Mouse (Mus musculus): Measurements from ENCODE around the gene A830031A19Rik. TPM values are rescaled to one million over a fixed set of nuclear protein-coding genes. Genes with fewer than 3 reads are reported as not detected.

A830031A19Rik gene
- polyA plus RNA-seq, 1 experiment from 2014 or later: not detected

DNA sequence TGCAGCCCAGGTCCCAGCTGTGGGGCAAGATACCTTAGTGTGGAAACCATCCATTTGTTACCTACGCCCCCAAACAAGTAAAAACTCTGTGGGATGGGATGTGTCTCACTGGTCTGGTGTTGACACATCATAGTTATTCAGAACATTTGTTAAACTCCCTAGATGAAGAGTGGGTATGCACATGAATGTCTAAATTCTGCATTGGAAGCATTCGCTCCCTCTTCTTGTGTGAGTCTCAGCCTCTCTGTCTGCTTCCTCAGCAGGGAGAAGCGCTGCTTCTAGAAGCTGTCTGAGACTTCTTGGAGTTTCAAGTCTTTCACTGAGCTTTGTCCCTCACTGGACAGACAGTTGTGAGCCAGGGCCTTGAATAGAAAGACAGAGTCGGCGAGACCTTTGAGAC is 65.9 kb downstream of the A830031A19Rik start:
- H3K27me3 ChIP-seq (ENCODE audit: control insufficient read depth, insufficient read depth, low read length): no peaks in the 10 kb centered on the region
- 87% methylated on average over 5 of the region's 5 CpGs for WGBS
- no peaks in the 10 kb centered on the region for H3K9me3 ChIP-seq (replicated peaks; ENCODE audit: control insufficient read depth, low read length)
- no peaks in the 10 kb centered on the region for H3K36me3 ChIP-seq (ENCODE audit: control insufficient read depth, insufficient read depth, low read length)
- no peak overlapping the region for H3K9ac ChIP-seq (ENCODE audit: low read length)
- no peak overlapping the region for H3K4me2 ChIP-seq (ENCODE audit: low read depth, low read length)
- H3K4me3 ChIP-seq (replicated peaks; ENCODE audit: low read length): no peak overlapping the region
- H3K27ac ChIP-seq (ENCODE audit: low read length): no peak overlapping the region
- no peaks in the 10 kb centered on the region for H3K4me1 ChIP-seq (ENCODE audit: control insufficient read depth, insufficient read depth, low read length)
- no peak for ATAC-seq (ENCODE audit: insufficient read depth, low FRiP score)

DNA sequence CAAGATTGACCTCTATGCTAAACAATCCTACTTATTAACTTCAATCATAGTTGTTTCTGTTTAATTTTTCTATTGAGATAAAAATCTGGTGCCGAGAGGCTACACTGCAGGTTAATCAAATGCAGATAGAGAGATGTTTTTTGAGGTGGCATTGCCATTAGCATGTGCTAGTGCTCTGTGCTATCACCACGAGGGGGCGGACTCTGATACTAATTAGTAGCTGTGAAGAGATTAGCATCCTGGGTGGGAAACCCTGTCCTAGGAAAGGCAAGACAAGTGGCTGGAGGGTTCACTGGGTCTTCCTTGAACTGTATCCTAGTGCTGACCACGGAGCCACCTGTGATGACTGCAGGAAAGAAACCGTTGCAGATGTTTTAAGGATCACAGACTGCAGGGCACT is 66.6 kb downstream of the A830031A19Rik start:
- no peak overlapping the region for H3K27ac ChIP-seq (ENCODE audit: low read length)
- no peaks in the 10 kb centered on the region for H3K4me1 ChIP-seq (ENCODE audit: control insufficient read depth, insufficient read depth, low read length)
- H3K4me2 ChIP-seq (ENCODE audit: low read depth, low read length): no peak overlapping the region
- no peaks in the 10 kb centered on the region for H3K27me3 ChIP-seq (ENCODE audit: control insufficient read depth, insufficient read depth, low read length)
- 31% methylated on average over 5 of the region's 5 CpGs for WGBS
- no peaks in the 10 kb centered on the region for H3K9me3 ChIP-seq (replicated peaks; ENCODE audit: control insufficient read depth, low read length)
- H3K4me3 ChIP-seq (replicated peaks; ENCODE audit: low read length): no peak overlapping the region
- ATAC-seq (ENCODE audit: insufficient read depth, low FRiP score): no peak
- no peak overlapping the region for H3K9ac ChIP-seq (ENCODE audit: low read length)
- H3K36me3 ChIP-seq (ENCODE audit: control insufficient read depth, insufficient read depth, low read length): no peaks in the 10 kb centered on the region

DNA sequence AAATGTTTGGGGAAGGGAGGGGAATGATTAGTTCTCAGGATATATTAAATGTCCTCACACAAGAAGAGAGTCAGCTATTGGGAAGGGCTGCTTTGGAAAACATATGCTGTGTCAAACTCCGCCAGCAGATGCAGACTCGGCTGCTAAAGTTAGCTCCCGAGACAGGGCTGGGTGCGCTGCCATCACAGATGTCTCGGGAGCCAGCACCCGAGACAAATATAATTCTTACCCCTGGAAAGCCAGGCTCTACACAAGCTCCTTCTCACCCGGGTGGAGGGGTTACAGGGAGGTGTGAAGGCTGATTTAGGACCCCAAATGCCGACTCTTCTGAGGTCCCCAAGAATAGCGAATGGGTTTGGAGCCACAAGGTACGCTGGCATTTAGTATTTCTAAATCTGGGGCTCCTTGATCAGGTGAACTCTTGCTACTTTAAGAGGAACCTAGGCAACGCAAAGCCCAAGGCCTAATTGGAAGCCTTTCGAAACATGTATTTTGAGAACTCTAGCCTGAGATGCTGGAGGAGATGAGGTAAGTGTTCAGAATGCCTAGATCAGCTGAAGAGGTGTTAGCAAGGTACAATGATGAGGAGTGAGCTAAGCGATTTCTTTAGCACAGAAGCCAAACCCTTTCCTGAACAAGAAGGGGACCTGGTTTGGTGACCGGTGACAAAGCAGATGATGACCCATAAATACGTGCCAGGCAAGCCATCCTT is 69.3 kb downstream of the A830031A19Rik start:
- 75% methylated on average over 15 of the region's 15 CpGs for whole genome bisulfite sequencing
- Histone ChIP-seq H3K4me2 (ENCODE audit: low read depth, low read length) (no peak overlapping the region), H3K4me3 (replicated peaks; ENCODE audit: low read length) (no peak overlapping the region), H3K27me3 (ENCODE audit: control insufficient read depth, insufficient read depth, low read length) (no peaks in the 10 kb centered on the region), H3K9ac (ENCODE audit: low read length) (no peak overlapping the region), H3K27ac (ENCODE audit: low read length) (no peak overlapping the region), H3K4me1 (ENCODE audit: control insufficient read depth, insufficient read depth, low read length) (no peaks in the 10 kb centered on the region), H3K9me3 (replicated peaks; ENCODE audit: control insufficient read depth, low read length) (no peaks in the 10 kb centered on the region), H3K36me3 (ENCODE audit: control insufficient read depth, insufficient read depth, low read length) (no peaks in the 10 kb centered on the region)
- no peak for ATAC-seq (ENCODE audit: insufficient read depth, low FRiP score)

DNA sequence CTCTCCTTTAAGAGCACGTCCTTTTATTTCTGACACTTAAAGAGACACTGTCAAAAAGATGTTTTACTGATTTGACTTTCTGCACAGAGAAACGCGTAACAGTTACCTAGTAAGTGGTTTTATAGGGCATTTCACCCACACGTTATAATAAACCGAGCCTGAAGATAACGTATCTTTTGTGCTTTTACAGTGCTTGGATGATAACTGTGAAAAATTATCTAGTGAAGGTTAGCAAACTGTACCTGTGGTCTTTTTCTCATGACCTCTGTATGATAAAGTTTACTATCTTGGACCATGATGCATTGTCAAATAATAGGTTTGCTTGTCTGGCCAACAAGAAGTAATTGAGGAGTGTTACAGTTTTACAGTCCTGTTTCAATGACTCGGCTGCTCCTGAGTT is 74.2 kb downstream of the A830031A19Rik start:
- no peak overlapping the region for H3K4me2 ChIP-seq (ENCODE audit: low read depth, low read length)
- H3K4me3 ChIP-seq (replicated peaks; ENCODE audit: low read length): no peak overlapping the region
- no peak overlapping the region for H3K9ac ChIP-seq (ENCODE audit: low read length)
- WGBS: 54% methylated on average over 7 of the region's 7 CpGs
- H3K36me3 ChIP-seq (ENCODE audit: control insufficient read depth, insufficient read depth, low read length): no peaks in the 10 kb centered on the region
- no peaks in the 10 kb centered on the region for H3K27me3 ChIP-seq (ENCODE audit: control insufficient read depth, insufficient read depth, low read length)
- no peak for ATAC-seq (ENCODE audit: insufficient read depth, low FRiP score)
- H3K27ac ChIP-seq (ENCODE audit: low read length): no peak overlapping the region
- no peaks in the 10 kb centered on the region for H3K4me1 ChIP-seq (ENCODE audit: control insufficient read depth, insufficient read depth, low read length)
- H3K9me3 ChIP-seq (replicated peaks; ENCODE audit: control insufficient read depth, low read length): no peaks in the 10 kb centered on the region

Small RNAs within 50 kb of the gene (microRNA-seq; reads per million reads assigned to microRNA genes)
- gene Gm44381: not detected

Other genes with a start within 250 kb of the A830031A19Rik start
- 12.4 and 14.7 TPM in 2 replicates for gene Papolg, start 179.8 kb downstream of the A830031A19Rik start, polyA plus RNA-seq (2015; fragmentation: Nextera tagmentation; extraction: Ambion mirVana)
- 24.9 and 25.5 TPM in 2 replicates for gene Bcl11a, start 3.0 kb upstream of the A830031A19Rik start, polyA plus RNA-seq (2015; fragmentation: Nextera tagmentation; extraction: Ambion mirVana)

Measured in stomach, embryonic 16.5 days (tissue).